Mouse (Mus musculus) hindbrain, embryonic 13.5 days (tissue): ENCODE data around the gene Kcnq1. TPM values are rescaled to one million over a fixed set of nuclear protein-coding genes. Genes with fewer than 3 reads are reported as not detected.

ENCODE experiments used
- polyA plus RNA-seq: library from polyadenylated mRNA; unstranded; fragments of >200 nt; fragmentation: Nextera tagmentation; extraction: Ambion mirVana; gene quantifications from 2 replicates; pipeline ENCODE4 v1.2.1, GENCODE M21; 2015

Kcnq1 gene
- polyA plus RNA-seq, 1 experiment from 2014 or later: 1.7 TPM

Other genes with a start within 250 kb of the Kcnq1 start
- gene Th, start 175.2 kb upstream of the Kcnq1 start, polyA plus RNA-seq: 17.6 and 17.8 TPM in 2 replicates
- gene Ascl2, start 137.1 kb upstream of the Kcnq1 start, polyA plus RNA-seq: 0.44 and 0.48 TPM in 2 replicates
- gene Tspan32, start 101.3 kb upstream of the Kcnq1 start, polyA plus RNA-seq: 0.65 and 1.2 TPM in 2 replicates
- 322 and 332 TPM in 2 replicates for gene Cd81, start 53.6 kb upstream of the Kcnq1 start, polyA plus RNA-seq
- gene Tssc4, start 37.1 kb upstream of the Kcnq1 start, polyA plus RNA-seq: 90.8 and 99.3 TPM in 2 replicates
- 1.4 and 1.9 TPM in 2 replicates for gene Trpm5, start 11.7 kb upstream of the Kcnq1 start, polyA plus RNA-seq